Mouse (Mus musculus): ENCODE measurements at regions not wholly inside any gene's neighbourhood (a gene's known extent, or its start where the extent isn't known, plus 50 kb on each side); places are given as distances from the start of the nearest gene placed in this dataset.
"Not testable (repeated sequence)": the region's sequence is repeated elsewhere in the genome, so short reads cannot be mapped to it uniquely, and the experiment has no call there.

DNA sequence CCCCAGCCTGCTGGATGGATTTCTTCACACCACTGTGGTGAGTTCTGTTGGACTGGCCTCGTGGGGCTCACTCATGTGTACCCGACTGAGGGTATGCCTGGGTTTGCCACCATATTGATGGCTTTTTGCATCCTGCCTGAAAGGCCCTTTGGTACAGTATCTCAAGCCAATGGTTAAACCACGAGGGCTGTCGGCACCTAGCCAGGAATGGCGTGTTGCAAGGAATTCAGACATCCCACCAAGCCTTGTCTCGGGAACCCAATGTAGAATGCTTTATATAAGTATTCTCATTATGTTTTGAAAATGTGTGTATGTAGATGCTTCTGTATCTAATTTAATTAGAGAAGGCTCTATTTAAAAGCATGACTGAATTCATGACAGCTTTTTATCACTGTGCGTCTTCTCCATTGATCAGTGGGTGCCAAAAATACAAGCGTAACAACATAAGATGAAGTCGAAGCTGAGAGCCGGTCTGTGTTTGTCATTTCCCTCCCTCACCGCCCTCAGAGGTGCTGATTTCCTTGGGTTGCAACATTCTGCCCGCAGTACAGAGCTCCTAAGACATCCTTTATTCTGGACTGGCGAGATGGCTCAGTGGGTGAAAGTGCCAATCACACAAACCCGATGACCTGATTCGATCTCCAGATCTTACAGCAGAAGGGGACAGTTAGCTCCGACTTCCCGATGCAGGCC lies 90.5 kb upstream of the Akt3 start:
- no peak overlapping the region for H3K4me3 ChIP-seq (ENCODE audit: insufficient read depth, low read length)
- TF ChIP-seq CTCF (IDR thresholded peaks at IDR 0.05; ENCODE audit: low read depth, low read length) = no peak
- TF ChIP-seq POLR2A (IDR thresholded peaks at IDR 0.05; ENCODE audit: borderline replicate concordance, low read depth, low read length) = no peak

DNA sequence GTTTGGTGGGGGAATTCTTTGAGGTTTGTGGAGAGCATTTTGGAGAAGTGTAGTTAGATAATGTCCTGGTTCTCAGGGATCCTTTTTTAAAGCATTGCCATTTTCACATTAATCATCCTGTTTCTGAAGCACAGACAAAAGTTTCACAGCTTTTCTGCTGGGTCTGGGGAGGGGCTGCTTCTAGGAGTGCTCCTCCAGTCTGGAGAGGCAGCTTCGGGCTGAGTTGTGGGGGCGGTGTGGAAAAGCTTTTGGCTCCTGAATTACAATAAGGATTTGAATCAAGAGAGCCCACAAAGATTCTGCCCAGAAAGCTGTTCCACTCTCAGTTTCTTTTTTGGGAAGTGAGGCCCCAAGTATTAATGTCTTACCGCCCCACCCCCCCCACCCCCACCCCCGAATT lies 89.2 kb upstream of the Akt3 start:
- TF ChIP-seq CTCF (IDR thresholded peaks at IDR 0.05; ENCODE audit: low read depth, low read length) = no peak
- no peak for TF ChIP-seq POLR2A (IDR thresholded peaks at IDR 0.05; ENCODE audit: borderline replicate concordance, low read depth, low read length)
- no peak overlapping the region for H3K4me3 ChIP-seq (ENCODE audit: insufficient read depth, low read length)
- peaks cover 4% of the 10 kb centered on the region; the same call in 1 of the 2 replicates for H3K4me1 ChIP-seq (ENCODE audit: control insufficient read depth, insufficient read depth, low read length)
- no peak overlapping the region for H3K27ac ChIP-seq (ENCODE audit: insufficient read depth, low read depth, low read length)

More for the DNA sequence above, 90.5 kb upstream of the Akt3 start:
- Histone ChIP-seq H3K4me1 (ENCODE audit: control insufficient read depth, insufficient read depth, low read length) (peaks cover 4% of the 10 kb centered on the region; the same call in 1 of the 2 replicates), H3K27ac (ENCODE audit: insufficient read depth, low read depth, low read length) (no peak overlapping the region)

DNA sequence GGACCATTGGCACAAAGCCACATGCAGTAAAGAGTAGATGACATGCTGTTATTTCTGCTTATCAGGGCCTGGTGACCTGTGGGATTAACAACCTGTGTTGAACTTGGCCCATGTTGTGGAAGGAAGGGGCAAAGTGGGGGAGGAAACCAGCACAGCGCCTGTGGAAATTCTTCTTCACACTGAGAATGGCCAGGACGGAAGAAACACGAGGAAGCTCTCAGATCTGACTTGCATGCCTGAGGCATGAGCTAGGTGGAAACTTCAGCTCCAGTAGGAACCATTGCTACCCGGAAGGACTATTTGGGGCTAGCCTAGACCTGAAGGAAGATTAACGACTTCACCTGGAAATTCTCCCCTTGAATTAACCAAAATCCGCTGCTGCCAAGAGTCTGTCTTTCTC lies 88.5 kb upstream of the Akt3 start:
- no peak for TF ChIP-seq POLR2A (IDR thresholded peaks at IDR 0.05; ENCODE audit: borderline replicate concordance, low read depth, low read length)
- no peak for TF ChIP-seq CTCF (IDR thresholded peaks at IDR 0.05; ENCODE audit: low read depth, low read length)
- Histone ChIP-seq H3K4me3 (ENCODE audit: insufficient read depth, low read length) (no peak overlapping the region), H3K27ac (ENCODE audit: insufficient read depth, low read depth, low read length) (no peak overlapping the region), H3K4me1 (ENCODE audit: control insufficient read depth, insufficient read depth, low read length) (peaks cover 4% of the 10 kb centered on the region; the same call in 1 of the 2 replicates)

- Histone ChIP-seq H3K27ac (ENCODE audit: insufficient read depth, low read depth, low read length) (no peak overlapping the region), H3K4me3 (ENCODE audit: insufficient read depth, low read length) (no peak overlapping the region), H3K4me1 (ENCODE audit: control insufficient read depth, insufficient read depth, low read length) (peaks cover 4% of the 10 kb centered on the region; the same call in 1 of the 2 replicates)
- no peak for TF ChIP-seq POLR2A (IDR thresholded peaks at IDR 0.05; ENCODE audit: borderline replicate concordance, low read depth, low read length)
- no peak for TF ChIP-seq CTCF (IDR thresholded peaks at IDR 0.05; ENCODE audit: low read depth, low read length)
These were observed 87.5 kb upstream of the Akt3 start for GRCm38 (mm10) chr1:177345540-177345939.

DNA sequence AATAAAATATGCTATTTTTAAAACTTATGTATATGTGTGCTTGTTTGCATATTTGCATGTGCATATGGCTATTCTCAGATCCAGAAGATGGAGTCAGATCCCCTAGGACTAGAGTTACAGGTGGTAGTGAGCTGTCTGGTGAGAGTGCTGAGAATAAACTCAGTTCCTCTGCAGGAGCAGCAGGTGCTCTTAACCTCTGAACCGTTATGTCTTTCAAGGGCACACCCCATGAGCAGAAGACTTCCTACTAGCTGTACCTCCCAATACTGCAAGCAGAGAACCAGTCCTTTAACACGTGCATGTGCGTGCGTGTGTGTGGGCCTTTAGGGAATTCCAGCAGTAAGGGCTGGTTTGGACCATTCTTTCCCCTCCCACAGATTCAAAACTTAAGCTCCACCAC lies 85.9 kb upstream of the Akt3 start:
- TF ChIP-seq CTCF (IDR thresholded peaks at IDR 0.05; ENCODE audit: low read depth, low read length) (no peak), POLR2A (IDR thresholded peaks at IDR 0.05; ENCODE audit: borderline replicate concordance, low read depth, low read length) (no peak)
- H3K4me3 ChIP-seq (ENCODE audit: insufficient read depth, low read length) = no peak overlapping the region
- H3K4me1 ChIP-seq (ENCODE audit: control insufficient read depth, insufficient read depth, low read length) = peaks cover 7% of the 10 kb centered on the region
- H3K27ac ChIP-seq (ENCODE audit: insufficient read depth, low read depth, low read length) = no peak overlapping the region

DNA sequence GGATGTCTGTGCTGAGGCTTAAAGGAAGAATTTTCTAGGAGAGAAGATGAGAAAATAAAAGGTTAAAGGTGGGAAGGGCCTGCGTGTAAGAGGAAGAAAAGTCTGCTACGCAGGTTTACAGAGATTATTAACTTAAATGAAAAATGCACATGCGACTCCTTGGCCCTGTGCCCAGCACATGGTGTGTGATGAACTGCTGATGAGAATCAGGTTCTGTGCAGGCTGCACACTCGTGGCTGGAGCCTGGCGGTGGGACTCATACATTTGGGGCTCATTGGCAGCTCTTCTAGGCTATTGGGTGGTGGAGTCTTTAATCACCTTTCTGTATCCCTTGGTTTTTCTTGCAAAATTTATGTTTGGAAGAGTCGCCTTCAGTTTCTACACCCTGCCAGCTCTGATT lies 85.1 kb upstream of the Akt3 start:
- TF ChIP-seq CTCF (IDR thresholded peaks at IDR 0.05; ENCODE audit: low read depth, low read length) = no peak
- no peak for TF ChIP-seq POLR2A (IDR thresholded peaks at IDR 0.05; ENCODE audit: borderline replicate concordance, low read depth, low read length)
- Histone ChIP-seq H3K27ac (ENCODE audit: insufficient read depth, low read depth, low read length) (no peak overlapping the region), H3K4me1 (ENCODE audit: control insufficient read depth, insufficient read depth, low read length) (peaks cover 9% of the 10 kb centered on the region), H3K4me3 (ENCODE audit: insufficient read depth, low read length) (no peak overlapping the region)

GRCm38 (mm10) chr1:177340232-177340631 lies 82.2 kb upstream of the Akt3 start:
- Histone ChIP-seq H3K27ac (ENCODE audit: insufficient read depth, low read depth, low read length) (no peak overlapping the region), H3K4me1 (ENCODE audit: control insufficient read depth, insufficient read depth, low read length) (peaks cover 4% of the 10 kb centered on the region), H3K4me3 (ENCODE audit: insufficient read depth, low read length) (no peak overlapping the region)
- TF ChIP-seq POLR2A (IDR thresholded peaks at IDR 0.05; ENCODE audit: borderline replicate concordance, low read depth, low read length) (no peak), CTCF (IDR thresholded peaks at IDR 0.05; ENCODE audit: low read depth, low read length) (no peak)

DNA sequence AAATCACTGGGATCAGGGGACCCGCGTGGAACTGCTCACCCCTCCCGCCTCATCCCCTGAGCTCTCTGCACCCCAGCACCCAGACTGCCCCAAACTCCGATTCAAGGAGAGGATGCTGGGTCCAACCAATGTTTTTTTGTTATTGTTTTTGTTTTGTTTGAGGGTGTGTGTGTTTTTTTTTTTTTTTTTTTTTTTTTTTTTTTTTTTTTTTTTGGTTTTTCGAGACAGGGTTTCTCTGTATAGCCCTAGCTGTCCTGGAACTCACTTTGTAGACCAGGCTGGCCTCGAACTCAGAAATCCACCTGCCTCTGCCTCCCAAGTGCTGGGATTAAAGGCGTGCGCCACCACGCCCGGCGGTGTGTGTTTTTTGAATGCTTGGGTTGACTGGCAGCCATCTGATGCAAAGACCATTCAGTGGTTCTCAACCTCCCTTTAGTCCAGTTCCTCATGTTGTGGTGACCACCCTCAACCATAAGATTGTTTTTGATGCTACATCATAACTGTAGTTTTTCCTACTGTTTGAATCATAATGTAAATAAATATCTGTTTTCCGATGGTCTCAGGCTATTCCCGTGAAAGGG lies 81.3 kb upstream of the Akt3 start:
- not testable (repeated sequence) for H3K4me1 ChIP-seq (ENCODE audit: control insufficient read depth, insufficient read depth, low read length); H3K27ac ChIP-seq (ENCODE audit: insufficient read depth, low read depth, low read length)
- peak overlapping the region; percentile 67 for H3K4me3 ChIP-seq (ENCODE audit: insufficient read depth, low read length)

- Histone ChIP-seq H3K27ac (ENCODE audit: insufficient read depth, low read depth, low read length) (no peak overlapping the region), H3K4me3 (ENCODE audit: insufficient read depth, low read length) (peak overlapping the region; percentile 67), H3K4me1 (ENCODE audit: control insufficient read depth, insufficient read depth, low read length) (peaks cover 4% of the 10 kb centered on the region)
- TF ChIP-seq POLR2A (IDR thresholded peaks at IDR 0.05; ENCODE audit: borderline replicate concordance, low read depth, low read length) (no peak), CTCF (IDR thresholded peaks at IDR 0.05; ENCODE audit: low read depth, low read length) (no peak)
These were observed 80.6 kb upstream of the Akt3 start for GRCm38 (mm10) chr1:177338466-177339206.

DNA sequence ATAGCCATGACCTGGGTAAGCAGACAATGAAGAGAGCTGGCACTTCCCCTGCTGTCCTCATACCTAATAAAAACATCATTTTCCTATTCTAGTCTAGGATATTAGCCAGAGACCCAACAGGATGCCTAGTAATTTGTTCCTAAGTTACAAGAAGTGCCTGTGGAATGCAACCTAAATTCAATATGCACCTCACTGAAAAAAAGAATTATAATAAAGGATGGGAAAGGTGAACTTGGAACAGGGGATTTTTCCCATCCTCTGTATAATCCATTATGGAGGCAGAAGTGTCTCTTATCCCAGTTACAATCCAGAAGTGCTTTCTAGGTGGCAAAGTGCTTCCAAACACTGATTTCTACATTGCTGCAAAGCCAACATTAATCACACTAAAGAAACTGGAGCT lies 79.8 kb upstream of the Akt3 start:
- Histone ChIP-seq H3K4me3 (ENCODE audit: insufficient read depth, low read length) (no peak overlapping the region), H3K27ac (ENCODE audit: insufficient read depth, low read depth, low read length) (no peak overlapping the region), H3K4me1 (ENCODE audit: control insufficient read depth, insufficient read depth, low read length) (peaks cover 4% of the 10 kb centered on the region)
- TF ChIP-seq POLR2A (IDR thresholded peaks at IDR 0.05; ENCODE audit: borderline replicate concordance, low read depth, low read length) = no peak
- TF ChIP-seq CTCF (IDR thresholded peaks at IDR 0.05; ENCODE audit: low read depth, low read length) = no peak

Data from bone marrow macrophage, adult 2 months (primary cell).